Mouse (Mus musculus) cerebellum, adult 9-10 months (tissue): Measurements from ENCODE around the gene Cstf3.

Experiments used
- DNase-seq: peaks from one replicate; pipeline ENCODE4 v3.0.0; 2022

The Cstf3 gene

DNA sequence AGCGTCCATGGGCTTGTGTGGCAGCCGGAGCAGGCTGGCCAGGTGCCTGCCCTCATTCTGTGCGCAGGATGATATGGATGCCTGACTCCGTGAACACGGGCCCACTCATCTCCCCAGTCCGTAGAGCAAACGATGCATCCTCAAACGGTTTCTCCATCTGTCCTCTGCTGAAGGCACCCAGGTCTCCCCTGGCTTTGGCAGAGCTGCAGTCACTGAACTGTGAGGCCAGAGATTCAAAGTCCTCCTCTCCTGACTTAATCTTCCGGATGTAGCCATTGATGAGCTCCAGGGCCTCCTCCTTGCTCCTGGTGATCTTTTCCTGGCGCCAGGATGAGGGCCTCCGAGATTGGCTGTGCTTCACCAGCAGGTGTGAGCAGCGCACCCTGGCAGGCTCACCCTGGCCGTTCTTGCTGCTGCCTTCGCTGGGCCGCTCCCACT lies 124.0 kb downstream of the Cstf3 start:
- peak; percentile 77 for DNase-seq
